Mouse (Mus musculus): Measurements from ENCODE around the gene Dazap1.

DNA sequence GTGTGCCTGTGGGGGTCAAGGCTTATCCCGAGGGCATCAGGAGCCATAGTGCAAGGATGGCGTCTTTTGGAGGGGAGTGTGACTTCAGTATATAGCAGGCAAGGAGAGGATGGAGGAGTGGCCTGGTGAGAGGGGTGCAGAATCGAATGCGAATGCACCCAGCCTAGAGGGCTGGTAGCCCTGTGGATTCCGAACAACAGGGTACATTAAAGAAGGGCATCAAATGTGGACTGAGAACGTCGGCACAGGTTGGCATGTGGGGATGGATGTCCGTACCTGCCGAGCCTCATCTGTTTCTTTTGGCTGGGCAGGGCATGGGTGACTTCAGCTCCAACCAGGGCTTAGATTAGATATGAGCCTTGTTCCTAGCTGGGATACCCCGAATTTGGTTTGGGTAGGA is 38.5 kb downstream of the Dazap1 start:
- TF ChIP-seq CTCF (IDR thresholded peaks at IDR 0.05; ENCODE audit: low read depth, low read length) = no peak
- TF ChIP-seq POLR2A (IDR thresholded peaks at IDR 0.05; ENCODE audit: insufficient read depth, low read length) = no peak

Measured in ES-Bruce4 (cell line).